Mouse (Mus musculus) frontal cortex, postnatal 10 days (tissue): ENCODE results near the gene Birc7.

ENCODE experiments used
- DNase-seq, 2 experiments: peaks; one replicate each; pipeline ENCODE4 v3.0.0; 2022; ENCODE audit warnings: low spot score in 2 of 2, mixed read lengths in 1 of 2

The Birc7 gene

GRCm38 (mm10) chr2:180904435-180905208 lies 24.2 kb upstream of the Birc7 start:
- DNase-seq: no peak

- no peak for DNase-seq
These were observed 23.1 kb upstream of the Birc7 start for GRCm38 (mm10) chr2:180905556-180906221.

GRCm38 (mm10) chr2:180910928-180911327 lies 17.9 kb upstream of the Birc7 start:
- DNase-seq: no peak

- no peak for DNase-seq
These were observed 12.9 kb upstream of the Birc7 start for GRCm38 (mm10) chr2:180915886-180916433.

- no peak for DNase-seq
These were observed 8.7 kb upstream of the Birc7 start for GRCm38 (mm10) chr2:180919913-180920809.

GRCm38 (mm10) chr2:180920810-180921400 lies 7.9 kb upstream of the Birc7 start, which contains the start of gene Ythdf1:
Gene Ythdf1, minus strand, starts transcription at chr2:180920949.
- peak; percentile 92 to 97 for DNase-seq

- no peak for DNase-seq
These were observed 6.1 kb upstream of the Birc7 start for GRCm38 (mm10) chr2:180922739-180923138.

- DNase-seq: peak in 1 of 2 experiments; percentile 60
These were observed 3.6 kb upstream of the Birc7 start for GRCm38 (mm10) chr2:180925176-180925575.

- no peak for DNase-seq
These were observed 3.6 kb downstream of the Birc7 start for GRCm38 (mm10) chr2:180932418-180932817.

- no peak for DNase-seq
These were observed 11.4 kb downstream of the Birc7 start for GRCm38 (mm10) chr2:180940187-180940586.

- no peak for DNase-seq
These were observed 13.0 kb downstream of the Birc7 start for GRCm38 (mm10) chr2:180941869-180942268.

GRCm38 (mm10) chr2:180949947-180950346 lies 21.1 kb downstream of the Birc7 start:
- no peak for DNase-seq

GRCm38 (mm10) chr2:180952731-180953171 lies 23.9 kb downstream of the Birc7 start:
- peak; percentile 38 to 52 for DNase-seq

GRCm38 (mm10) chr2:180953638-180954037 lies 24.8 kb downstream of the Birc7 start:
- no peak for DNase-seq

GRCm38 (mm10) chr2:180954061-180955047 lies 25.5 kb downstream of the Birc7 start, which contains the start of gene Nkain4:
Gene Nkain4, minus strand, starts transcription at chr2:180954699.
- DNase-seq: peak; percentile 50 to 63

- DNase-seq: no peak
These were observed 30.8 kb downstream of the Birc7 start for GRCm38 (mm10) chr2:180959605-180960004.

- no peak for DNase-seq
These were observed 31.4 kb downstream of the Birc7 start for GRCm38 (mm10) chr2:180960187-180960586.

GRCm38 (mm10) chr2:180962616-180963308 lies 33.9 kb downstream of the Birc7 start:
- no peak for DNase-seq

GRCm38 (mm10) chr2:180963956-180964355 lies 35.1 kb downstream of the Birc7 start:
- peak in 1 of 2 experiments; percentile 57 for DNase-seq
